Mouse (Mus musculus): ENCODE measurements at regions not wholly inside any gene's neighbourhood (a gene's known extent, or its start where the extent isn't known, plus 50 kb on each side); places are given as distances from the start of the nearest gene placed in this dataset.
"Not testable (repeated sequence)": the region's sequence is repeated elsewhere in the genome, so short reads cannot be mapped to it uniquely, and the experiment has no call there.

- Histone ChIP-seq H3K9ac (ENCODE audit: low read depth, low read length) (no peak overlapping the region), H3K4me3 (ENCODE audit: low read depth, low read length) (no peak overlapping the region), H3K27ac (replicated peaks; ENCODE audit: low read depth, low read length) (no peak overlapping the region), H3K36me3 (ENCODE audit: control insufficient read depth, insufficient read depth, low read length) (no peaks in the 10 kb centered on the region), H3K9me3 (ENCODE audit: control insufficient read depth, low read length) (no peaks in the 10 kb centered on the region), H3K4me2 (ENCODE audit: low read depth, low read length) (no peak overlapping the region), H3K4me1 (ENCODE audit: control insufficient read depth, insufficient read depth, low read length) (no peaks in the 10 kb centered on the region), H3K27me3 (replicated peaks; ENCODE audit: control insufficient read depth, insufficient read depth, low read length) (no peaks in the 10 kb centered on the region)
- ATAC-seq (ENCODE audit: low read depth) (no peak), DNase-seq (ENCODE audit: low spot score) (no peak)
- WGBS: 68% methylated on average over 4 of the region's 4 CpGs
Measured at GRCm38 (mm10) chr4:67378632-67379031, 551.2 kb downstream of the Tlr4 start.

- H3K4me3 ChIP-seq (ENCODE audit: low read depth, low read length): no peak overlapping the region
- no peak overlapping the region for H3K4me2 ChIP-seq (ENCODE audit: low read depth, low read length)
- H3K4me1 ChIP-seq (ENCODE audit: control insufficient read depth, insufficient read depth, low read length): no peaks in the 10 kb centered on the region
- DNase-seq (ENCODE audit: low spot score) (no peak), ATAC-seq (ENCODE audit: low read depth) (no peak)
- H3K9me3 ChIP-seq (ENCODE audit: control insufficient read depth, low read length): no peaks in the 10 kb centered on the region
- no peak overlapping the region for H3K27ac ChIP-seq (replicated peaks; ENCODE audit: low read depth, low read length)
- no peaks in the 10 kb centered on the region for H3K36me3 ChIP-seq (ENCODE audit: control insufficient read depth, insufficient read depth, low read length)
- no peaks in the 10 kb centered on the region for H3K27me3 ChIP-seq (replicated peaks; ENCODE audit: control insufficient read depth, insufficient read depth, low read length)
- no peak overlapping the region for H3K9ac ChIP-seq (ENCODE audit: low read depth, low read length)
- 72% methylated on average over 2 of the region's 2 CpGs for WGBS
Measured at GRCm38 (mm10) chr4:67387834-67388233, 560.5 kb downstream of the Tlr4 start.

DNA sequence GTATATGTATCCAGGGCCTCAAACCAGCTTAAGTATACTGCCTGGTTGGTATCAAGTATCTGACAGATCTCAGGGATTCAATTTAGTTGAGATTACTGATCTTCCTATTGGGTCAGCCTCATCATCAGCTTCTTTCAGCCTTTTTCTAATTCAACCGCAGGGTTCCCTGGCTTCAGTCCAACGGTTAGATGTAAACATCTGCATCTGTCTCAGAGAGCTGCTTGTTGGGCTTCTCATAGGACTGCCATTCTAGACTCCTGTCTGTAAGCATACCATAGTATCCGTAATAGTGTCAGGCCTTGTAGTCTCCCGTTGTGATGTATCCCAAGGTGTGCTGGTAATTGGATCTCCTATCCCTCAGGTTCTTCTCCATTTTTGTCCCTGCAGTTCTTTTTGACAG, 575.6 kb downstream of the Tlr4 start:
- Histone ChIP-seq H3K4me1 (ENCODE audit: control insufficient read depth, insufficient read depth, low read length) (no peaks in the 10 kb centered on the region), H3K4me3 (ENCODE audit: low read depth, low read length) (no peak overlapping the region), H3K27ac (replicated peaks; ENCODE audit: low read depth, low read length) (no peak overlapping the region), H3K9ac (ENCODE audit: low read depth, low read length) (no peak overlapping the region), H3K27me3 (replicated peaks; ENCODE audit: control insufficient read depth, insufficient read depth, low read length) (no peaks in the 10 kb centered on the region), H3K9me3 (ENCODE audit: control insufficient read depth, low read length) (no peaks in the 10 kb centered on the region), H3K4me2 (ENCODE audit: low read depth, low read length) (no peak overlapping the region), H3K36me3 (ENCODE audit: control insufficient read depth, insufficient read depth, low read length) (no peaks in the 10 kb centered on the region)
- 74% methylated on average over 4 of the region's 4 CpGs for WGBS
- peak; percentile 6 for DNase-seq (ENCODE audit: low spot score)
- ATAC-seq (ENCODE audit: low read depth): no peak

DNA sequence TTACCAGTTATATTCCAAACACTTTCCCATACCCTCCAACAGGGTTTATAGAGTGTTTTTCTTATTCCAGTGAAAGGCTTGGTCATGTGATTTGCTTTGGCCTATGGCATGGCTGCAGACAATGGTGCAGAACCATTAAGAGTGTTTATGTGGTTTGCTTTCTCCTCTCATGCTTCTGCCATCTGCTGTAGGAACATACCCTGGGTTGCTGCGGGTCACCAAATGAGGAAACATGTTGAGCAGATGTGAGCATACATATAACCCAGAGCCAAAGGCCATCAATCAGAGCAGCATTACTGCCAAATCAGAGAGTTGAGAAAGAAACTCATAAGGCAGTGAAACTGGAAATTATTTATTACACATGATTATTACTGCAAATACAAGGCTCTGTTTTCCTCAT, 596.7 kb downstream of the Tlr4 start:
- no peak for ATAC-seq (ENCODE audit: low read depth)

DNA sequence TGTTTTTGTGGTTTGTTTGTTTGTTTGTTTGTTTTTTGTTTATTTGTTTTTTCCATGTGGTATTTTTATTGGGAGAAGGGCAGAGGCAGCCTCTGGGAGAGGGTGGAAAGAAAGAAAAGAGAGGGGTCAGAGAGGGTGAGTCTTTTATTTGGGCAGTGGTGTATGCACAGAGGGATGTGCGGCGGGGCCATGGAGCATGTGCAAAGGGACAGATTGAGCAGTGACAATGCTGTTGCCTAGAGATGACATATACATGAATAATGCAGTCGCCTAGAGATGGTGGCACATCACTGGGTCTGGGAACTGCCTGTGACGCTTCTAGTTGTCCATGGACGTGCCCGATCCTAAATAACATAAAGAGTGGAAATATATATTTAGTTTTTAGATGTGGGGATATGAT, 598.3 kb downstream of the Tlr4 start:
- WGBS: 86% methylated on average over 6 of the region's 6 CpGs
- Histone ChIP-seq H3K9ac (ENCODE audit: low read depth, low read length) (no peak overlapping the region), H3K27ac (replicated peaks; ENCODE audit: low read depth, low read length) (no peak overlapping the region), H3K9me3 (ENCODE audit: control insufficient read depth, low read length) (no peaks in the 10 kb centered on the region), H3K4me2 (ENCODE audit: low read depth, low read length) (no peak overlapping the region), H3K4me1 (ENCODE audit: control insufficient read depth, insufficient read depth, low read length) (no peaks in the 10 kb centered on the region), H3K27me3 (replicated peaks; ENCODE audit: control insufficient read depth, insufficient read depth, low read length) (no peaks in the 10 kb centered on the region), H3K4me3 (ENCODE audit: low read depth, low read length) (no peak overlapping the region), H3K36me3 (ENCODE audit: control insufficient read depth, insufficient read depth, low read length) (no peaks in the 10 kb centered on the region)
- DNase-seq (ENCODE audit: low spot score) (no peak), ATAC-seq (ENCODE audit: low read depth) (no peak)

More for the DNA sequence above, 596.7 kb downstream of the Tlr4 start:
- no peak overlapping the region for H3K4me2 ChIP-seq (ENCODE audit: low read depth, low read length)
- H3K4me1 ChIP-seq (ENCODE audit: control insufficient read depth, insufficient read depth, low read length): no peaks in the 10 kb centered on the region
- DNase-seq (ENCODE audit: low spot score): no peak
- 83% methylated on average over 1 of the region's 1 CpGs for WGBS
- no peak overlapping the region for H3K4me3 ChIP-seq (ENCODE audit: low read depth, low read length)
- H3K27ac ChIP-seq (replicated peaks; ENCODE audit: low read depth, low read length): no peak overlapping the region
- H3K9ac ChIP-seq (ENCODE audit: low read depth, low read length): no peak overlapping the region
- no peaks in the 10 kb centered on the region for H3K36me3 ChIP-seq (ENCODE audit: control insufficient read depth, insufficient read depth, low read length)
- H3K9me3 ChIP-seq (ENCODE audit: control insufficient read depth, low read length): no peaks in the 10 kb centered on the region
- no peaks in the 10 kb centered on the region for H3K27me3 ChIP-seq (replicated peaks; ENCODE audit: control insufficient read depth, insufficient read depth, low read length)

DNA sequence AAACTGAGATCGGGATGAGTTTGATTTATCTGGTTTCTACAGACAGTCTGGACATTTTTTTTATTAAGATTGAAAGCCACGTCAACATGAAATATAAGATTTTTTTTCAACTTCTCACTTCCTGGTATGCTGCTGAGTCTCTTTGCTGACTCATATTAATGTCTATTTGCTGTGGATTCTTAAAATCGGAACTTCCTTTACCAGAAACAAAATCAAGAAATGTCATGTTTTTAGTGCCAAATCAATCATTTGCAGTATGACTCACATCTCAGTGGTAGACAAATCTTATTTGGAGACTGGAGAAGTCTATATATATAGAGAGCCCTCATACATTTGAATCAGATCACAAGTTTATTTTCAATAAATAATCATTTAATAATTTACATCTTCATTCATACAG, 620.5 kb downstream of the Tlr4 start:
- Histone ChIP-seq H3K4me3 (ENCODE audit: low read depth, low read length) (no peak overlapping the region), H3K4me2 (ENCODE audit: low read depth, low read length) (no peak overlapping the region), H3K4me1 (ENCODE audit: control insufficient read depth, insufficient read depth, low read length) (no peaks in the 10 kb centered on the region), H3K36me3 (ENCODE audit: control insufficient read depth, insufficient read depth, low read length) (no peaks in the 10 kb centered on the region), H3K27ac (replicated peaks; ENCODE audit: low read depth, low read length) (no peak overlapping the region), H3K9ac (ENCODE audit: low read depth, low read length) (no peak overlapping the region), H3K27me3 (replicated peaks; ENCODE audit: control insufficient read depth, insufficient read depth, low read length) (no peaks in the 10 kb centered on the region), H3K9me3 (ENCODE audit: control insufficient read depth, low read length) (no peaks in the 10 kb centered on the region)
- no peak for ATAC-seq (ENCODE audit: low read depth)
- whole genome bisulfite sequencing: 83% methylated on average over 3 of the region's 3 CpGs
- DNase-seq (ENCODE audit: low spot score): no peak

DNA sequence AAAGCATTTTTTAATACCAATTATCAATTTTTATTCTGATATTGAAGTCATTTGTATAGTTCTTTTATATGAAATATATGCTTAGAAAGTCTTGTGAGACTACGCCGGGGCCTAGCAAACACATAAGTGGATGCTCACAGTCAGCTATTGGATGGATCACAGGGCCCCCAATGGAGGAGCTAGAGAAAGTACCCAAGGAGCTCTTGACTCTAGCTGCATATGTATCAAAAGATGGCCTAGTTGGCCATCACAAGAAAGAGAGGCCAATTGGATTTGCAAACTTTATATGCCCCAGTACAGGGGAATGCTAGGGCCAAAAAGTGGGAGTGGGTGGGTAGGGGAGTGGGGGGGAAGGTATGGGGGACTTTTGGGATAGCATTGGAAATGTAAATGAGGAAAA, 632.5 kb downstream of the Tlr4 start:
- not testable (repeated sequence) for H3K27me3 ChIP-seq (replicated peaks; ENCODE audit: control insufficient read depth, insufficient read depth, low read length); H3K9ac ChIP-seq (ENCODE audit: low read depth, low read length); H3K36me3 ChIP-seq (ENCODE audit: control insufficient read depth, insufficient read depth, low read length); DNase-seq (ENCODE audit: low spot score); H3K9me3 ChIP-seq (ENCODE audit: control insufficient read depth, low read length); H3K27ac ChIP-seq (replicated peaks; ENCODE audit: low read depth, low read length); ATAC-seq (ENCODE audit: low read depth); H3K4me2 ChIP-seq (ENCODE audit: low read depth, low read length); H3K4me1 ChIP-seq (ENCODE audit: control insufficient read depth, insufficient read depth, low read length); H3K4me3 ChIP-seq (ENCODE audit: low read depth, low read length)
- 95% methylated on average over 2 of the region's 2 CpGs for WGBS

GRCm38 (mm10) chr4:67473034-67473433, 645.6 kb downstream of the Tlr4 start:
- no peaks in the 10 kb centered on the region for H3K4me1 ChIP-seq (ENCODE audit: control insufficient read depth, insufficient read depth, low read length)
- H3K9ac ChIP-seq (ENCODE audit: low read depth, low read length): no peak overlapping the region
- no peak overlapping the region for H3K4me2 ChIP-seq (ENCODE audit: low read depth, low read length)
- ATAC-seq (ENCODE audit: low read depth) (no peak), DNase-seq (ENCODE audit: low spot score) (no peak)
- no peaks in the 10 kb centered on the region for H3K9me3 ChIP-seq (ENCODE audit: control insufficient read depth, low read length)
- H3K27ac ChIP-seq (replicated peaks; ENCODE audit: low read depth, low read length): no peak overlapping the region
- no peaks in the 10 kb centered on the region for H3K27me3 ChIP-seq (replicated peaks; ENCODE audit: control insufficient read depth, insufficient read depth, low read length)
- 50% methylated on average over 1 of the region's 1 CpGs for WGBS
- H3K4me3 ChIP-seq (ENCODE audit: low read depth, low read length): no peak overlapping the region
- no peaks in the 10 kb centered on the region for H3K36me3 ChIP-seq (ENCODE audit: control insufficient read depth, insufficient read depth, low read length)

DNA sequence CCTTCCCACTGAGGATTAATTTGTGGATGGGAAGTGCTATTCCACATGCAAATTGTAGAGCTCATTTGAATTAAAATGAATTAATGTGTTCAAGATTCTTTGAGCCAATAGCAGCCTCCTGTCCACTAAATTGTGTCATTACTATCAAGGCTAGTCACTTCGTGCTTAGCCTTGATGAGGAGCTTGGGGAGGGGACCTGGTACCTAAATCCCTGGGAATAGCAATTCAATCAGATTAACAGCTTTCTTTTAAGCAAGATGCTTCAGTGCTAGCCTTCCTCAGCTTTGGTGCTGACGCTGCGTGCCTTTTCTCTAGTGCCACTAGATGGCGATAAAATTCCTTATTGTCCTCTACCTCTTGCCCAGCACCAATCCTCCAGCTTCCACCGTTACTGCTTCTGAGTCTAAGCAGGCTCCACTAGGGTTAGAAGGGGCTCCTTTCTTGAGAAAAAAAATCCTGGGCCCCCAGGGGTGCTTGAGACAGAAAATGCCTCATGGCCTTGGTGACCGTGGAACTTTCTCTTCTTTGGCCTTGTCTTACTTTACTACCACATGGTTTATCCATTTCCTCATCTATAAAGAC, 650.0 kb downstream of the Tlr4 start:
- no peak overlapping the region for H3K9ac ChIP-seq (ENCODE audit: low read depth, low read length)
- 11% methylated on average over 6 of the region's 6 CpGs for WGBS
- DNase-seq (ENCODE audit: low spot score) (peak; percentile 81), ATAC-seq (ENCODE audit: low read depth) (peak; percentile 57; the same call in 1 of the 2 replicates)
- H3K27me3 ChIP-seq (replicated peaks; ENCODE audit: control insufficient read depth, insufficient read depth, low read length): no peaks in the 10 kb centered on the region
- H3K4me2 ChIP-seq (ENCODE audit: low read depth, low read length): no peak overlapping the region
- no peak overlapping the region for H3K4me3 ChIP-seq (ENCODE audit: low read depth, low read length)
- H3K36me3 ChIP-seq (ENCODE audit: control insufficient read depth, insufficient read depth, low read length): no peaks in the 10 kb centered on the region
- no peak overlapping the region for H3K27ac ChIP-seq (replicated peaks; ENCODE audit: low read depth, low read length)
- H3K4me1 ChIP-seq (ENCODE audit: control insufficient read depth, insufficient read depth, low read length): no peaks in the 10 kb centered on the region
- H3K9me3 ChIP-seq (ENCODE audit: control insufficient read depth, low read length): no peaks in the 10 kb centered on the region

All from embryonic facial prominence, embryonic 14.5 days (tissue).